Mouse (Mus musculus) forebrain, embryonic 15.5 days (tissue): ENCODE measurements around the gene Gmds. TPM values are rescaled to one million over a fixed set of nuclear protein-coding genes. Genes with fewer than 3 reads are reported as not detected.

ENCODE experiments used
- ATAC-seq: fragments of 200-750 bp; cut with Nextera tagmentation; replicated peaks from 2 replicates; pipeline ENCODE4 v1.8.0; 2017; ENCODE audit warnings: mild to moderate bottlenecking, moderate TSS enrichment, moderate library complexity
- H3K27ac ChIP-seq: fragments of 300-500 bp; sonication (generic); replicated peaks from 2 replicates; pipeline ENCODE4 v1.5.1; 2015; ENCODE audit warnings: mild to moderate bottlenecking, inconsistent platforms
- H3K27me3 ChIP-seq: fragments of 300-500 bp; sonication (generic); 2 replicates; pipeline ENCODE4 v1.6.1; 2015; ENCODE audit warnings: inconsistent platforms
- H3K36me3 ChIP-seq: fragments of 300-500 bp; sonication (generic); 2 replicates; pipeline ENCODE4 v1.6.1; 2015; ENCODE audit warnings: mild to moderate bottlenecking, inconsistent platforms
- H3K4me1 ChIP-seq: fragments of 300-500 bp; sonication (generic); 2 replicates; pipeline ENCODE4 v1.6.1; 2015; ENCODE audit warnings: inconsistent platforms
- H3K4me2 ChIP-seq: fragments of 300-500 bp; sonication (generic); replicated peaks from 2 replicates; pipeline ENCODE4 v1.6.1; 2015; ENCODE audit warnings: mild to moderate bottlenecking, inconsistent platforms
- H3K4me3 ChIP-seq: fragments of 300-500 bp; sonication (generic); 2 replicates; pipeline ENCODE4 v1.5.1; 2015; ENCODE audit warnings: mild to moderate bottlenecking, inconsistent platforms
- H3K9ac ChIP-seq: fragments of 300-500 bp; sonication (generic); replicated peaks from 2 replicates; pipeline ENCODE4 v1.6.1; 2015; ENCODE audit warnings: mild to moderate bottlenecking, inconsistent platforms
- H3K9me3 ChIP-seq: fragments of 300-500 bp; sonication (generic); 2 replicates; pipeline ENCODE4 v1.6.1; 2016; ENCODE audit warnings: inconsistent platforms
- WGBS: fragments of 180-500 bp; shearing (Covaris S2); methylation state at CpG from one replicate; pipeline ENCODE4 v1.1.7; 2015; ENCODE audit warnings: mixed read lengths; 5-methylcytosine and 5-hydroxymethylcytosine counted together
- polyA plus RNA-seq: library from polyadenylated mRNA; unstranded; fragments of >200 nt; fragmentation: Nextera tagmentation; extraction: Ambion mirVana; gene quantifications from 2 replicates; pipeline ENCODE4 v1.2.1, GENCODE M21; 2015

Gmds gene
- polyA plus RNA-seq, 1 experiment from 2014 or later, result 30.5 TPM

DNA sequence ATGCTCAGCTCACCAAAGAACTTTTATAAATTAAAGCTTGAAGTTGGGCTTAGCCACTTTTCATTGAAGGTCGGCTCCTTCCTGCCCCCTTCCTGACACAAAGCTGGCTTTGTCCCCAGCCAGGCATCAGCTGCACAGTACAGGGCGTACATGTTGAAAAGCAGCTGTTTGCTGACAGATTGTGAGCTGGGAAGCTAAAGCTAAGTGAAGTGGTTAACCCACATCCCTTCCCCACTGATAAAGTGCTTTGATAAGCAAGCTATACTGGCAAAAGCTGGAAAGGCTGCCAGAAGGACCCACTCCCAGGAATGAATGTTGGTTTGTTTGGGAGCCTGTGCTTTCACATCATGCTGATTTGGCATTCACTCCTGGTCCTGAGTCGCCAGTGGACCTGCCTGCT, 158.6 kb downstream of the Gmds start:
- Histone ChIP-seq H3K9me3 (no peaks in the 10 kb centered on the region), H3K36me3 (no peaks in the 10 kb centered on the region), H3K4me3 (no peak overlapping the region), H3K4me2 (no peak overlapping the region), H3K9ac (no peak overlapping the region), H3K4me1 (peaks cover 5% of the 10 kb centered on the region; the same call in 1 of the 2 replicates), H3K27me3 (no peaks in the 10 kb centered on the region), H3K27ac (no peak overlapping the region)
- ATAC-seq, result peak; percentile 77
- WGBS, result 8% methylated on average over 3 of the region's 3 CpGs

- WGBS, result 95% methylated on average over 1 of the region's 1 CpGs
- no peaks in the 10 kb centered on the region for H3K27me3 ChIP-seq
Measured at GRCm38 (mm10) chr13:32178682-32179081, 159.9 kb downstream of the Gmds start.

GRCm38 (mm10) chr13:32177852-32178453, 160.6 kb downstream of the Gmds start:
- H3K9me3 ChIP-seq, result no peaks in the 10 kb centered on the region
- H3K4me2 ChIP-seq, result no peak overlapping the region
- ATAC-seq, result no peak
- H3K36me3 ChIP-seq, result no peaks in the 10 kb centered on the region
- WGBS, result 62% methylated on average over 2 of the region's 2 CpGs
- no peak overlapping the region for H3K4me3 ChIP-seq
- no peak overlapping the region for H3K27ac ChIP-seq
- H3K9ac ChIP-seq, result no peak overlapping the region
- no peaks in the 10 kb centered on the region for H3K27me3 ChIP-seq
- H3K4me1 ChIP-seq, result peaks cover 5% of the 10 kb centered on the region; the same call in 1 of the 2 replicates

More at GRCm38 (mm10) chr13:32178682-32179081, 159.9 kb downstream of the Gmds start:
- Histone ChIP-seq H3K9ac (no peak overlapping the region), H3K4me1 (peaks cover 5% of the 10 kb centered on the region; the same call in 1 of the 2 replicates), H3K36me3 (no peaks in the 10 kb centered on the region), H3K4me3 (no peak overlapping the region), H3K4me2 (no peak overlapping the region), H3K27ac (no peak overlapping the region), H3K9me3 (no peaks in the 10 kb centered on the region)
- ATAC-seq, result no peak

DNA sequence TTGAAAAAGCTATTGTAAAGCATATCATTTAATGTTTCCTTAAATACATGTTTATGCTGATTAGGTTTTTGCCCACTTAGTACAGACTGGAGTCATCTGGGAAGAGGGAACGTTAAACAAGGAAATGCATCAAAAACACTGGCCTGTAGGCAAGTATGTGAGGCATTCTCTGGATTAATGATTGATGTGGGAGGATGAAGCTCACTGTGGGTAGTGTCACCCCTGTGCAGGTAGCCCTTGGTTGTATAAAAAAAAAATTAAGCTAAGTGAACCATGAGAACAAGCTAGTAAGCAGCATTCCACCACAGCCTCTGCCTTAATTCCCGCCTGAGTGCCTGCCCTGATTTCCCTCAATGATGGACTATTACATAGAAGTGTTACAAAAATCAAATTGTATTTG, 163.5 kb downstream of the Gmds start:
- H3K27me3 ChIP-seq, result no peaks in the 10 kb centered on the region
- H3K9me3 ChIP-seq, result no peaks in the 10 kb centered on the region
- no peaks in the 10 kb centered on the region for H3K36me3 ChIP-seq
- no peak overlapping the region for H3K27ac ChIP-seq
- H3K4me3 ChIP-seq, result no peak overlapping the region
- H3K4me1 ChIP-seq, result peaks cover 4% of the 10 kb centered on the region; the same call in 1 of the 2 replicates
- ATAC-seq, result no peak
- WGBS, result 78% methylated on average over 2 of the region's 2 CpGs
- H3K9ac ChIP-seq, result no peak overlapping the region
- H3K4me2 ChIP-seq, result no peak overlapping the region

DNA sequence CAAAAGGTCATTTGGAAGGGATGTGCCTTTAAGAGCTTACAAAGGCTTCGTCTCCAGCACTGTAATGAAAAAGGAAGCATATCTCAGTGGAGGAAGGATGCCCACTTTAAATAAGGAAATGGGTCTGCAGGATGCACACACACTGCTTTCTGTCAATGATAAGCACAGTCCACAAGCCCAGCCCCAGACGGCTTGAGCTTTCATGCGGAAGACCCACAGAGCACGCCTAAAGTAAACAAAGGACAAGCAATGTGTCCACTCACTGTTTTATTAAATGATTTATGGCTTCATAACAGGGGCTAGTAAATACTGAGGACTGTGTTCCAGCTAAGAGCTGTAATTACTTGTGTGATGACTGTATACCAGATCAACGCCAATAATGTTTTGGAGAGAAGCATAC, 169.4 kb downstream of the Gmds start:
- no peaks in the 10 kb centered on the region for H3K4me1 ChIP-seq
- no peak for ATAC-seq
- H3K27me3 ChIP-seq, result no peaks in the 10 kb centered on the region
- no peaks in the 10 kb centered on the region for H3K9me3 ChIP-seq
- H3K36me3 ChIP-seq, result no peaks in the 10 kb centered on the region
- no peak overlapping the region for H3K27ac ChIP-seq
- no peak overlapping the region for H3K9ac ChIP-seq
- 44% methylated on average over 5 of the region's 5 CpGs for WGBS
- H3K4me2 ChIP-seq, result no peak overlapping the region
- no peak overlapping the region for H3K4me3 ChIP-seq

GRCm38 (mm10) chr13:32167806-32168205, 170.7 kb downstream of the Gmds start:
- Histone ChIP-seq H3K27me3 (no peaks in the 10 kb centered on the region), H3K27ac (no peak overlapping the region), H3K36me3 (no peaks in the 10 kb centered on the region), H3K9ac (no peak overlapping the region), H3K9me3 (no peaks in the 10 kb centered on the region), H3K4me2 (no peak overlapping the region), H3K4me3 (no peak overlapping the region), H3K4me1 (no peaks in the 10 kb centered on the region)
- 87% methylated on average over 6 of the region's 6 CpGs for WGBS
- no peak for ATAC-seq

DNA sequence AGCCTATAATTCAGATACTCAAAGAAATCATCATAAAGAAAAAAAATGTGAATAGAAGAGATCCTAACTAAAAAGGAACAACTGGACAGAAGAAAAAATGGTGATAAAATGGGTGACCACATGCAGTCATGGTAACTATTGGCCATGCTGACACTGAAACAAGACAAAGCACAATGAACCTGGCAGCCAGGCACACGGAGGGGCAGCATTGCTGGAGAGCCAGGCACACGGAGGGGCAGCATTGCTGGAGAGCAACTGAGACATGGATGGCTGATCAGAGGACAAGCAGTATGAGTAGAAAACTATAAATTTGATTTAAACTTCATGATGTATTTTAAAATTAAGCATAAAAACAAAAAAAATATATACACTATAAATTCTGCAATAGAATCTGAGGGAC, 173.0 kb downstream of the Gmds start:
- no peaks in the 10 kb centered on the region for H3K4me1 ChIP-seq
- no peaks in the 10 kb centered on the region for H3K9me3 ChIP-seq
- no peak for ATAC-seq
- 43% methylated on average over 2 of the region's 2 CpGs for whole genome bisulfite sequencing
- H3K27ac ChIP-seq, result no peak overlapping the region
- no peak overlapping the region for H3K4me2 ChIP-seq
- H3K36me3 ChIP-seq, result no peaks in the 10 kb centered on the region
- H3K27me3 ChIP-seq, result no peaks in the 10 kb centered on the region
- H3K4me3 ChIP-seq, result no peak overlapping the region
- no peak overlapping the region for H3K9ac ChIP-seq

DNA sequence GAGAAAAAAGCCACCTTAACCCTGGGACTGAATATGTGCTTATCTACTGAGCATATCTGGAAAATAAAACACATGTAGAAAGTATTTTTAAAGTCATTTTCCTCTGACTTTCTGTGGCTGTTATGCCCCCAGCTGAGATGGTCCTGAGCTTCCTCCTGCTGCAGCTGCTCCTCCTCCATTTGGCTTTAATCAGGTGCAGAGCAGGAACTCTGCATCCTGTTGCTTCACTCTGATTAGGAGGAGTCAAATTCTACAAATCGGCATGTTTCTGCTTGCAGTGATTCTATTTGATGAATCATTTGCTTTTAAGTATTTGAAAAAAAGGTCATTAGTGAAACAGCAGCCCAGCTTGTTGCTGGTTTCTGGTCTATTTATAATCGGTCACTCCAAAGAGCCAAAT, 177.0 kb downstream of the Gmds start:
- no peak overlapping the region for H3K9ac ChIP-seq
- H3K36me3 ChIP-seq, result no peaks in the 10 kb centered on the region
- no peak for ATAC-seq
- no peak overlapping the region for H3K27ac ChIP-seq
- H3K4me2 ChIP-seq, result no peak overlapping the region
- no peak overlapping the region for H3K4me3 ChIP-seq
- no peaks in the 10 kb centered on the region for H3K27me3 ChIP-seq
- WGBS, result 49% methylated on average over 2 of the region's 2 CpGs
- H3K4me1 ChIP-seq, result 0 out of 2 replicates have a peak, but pooled peaks cover 3% of the 10 kb centered on the region
- no peaks in the 10 kb centered on the region for H3K9me3 ChIP-seq

- Histone ChIP-seq H3K9me3 (no peaks in the 10 kb centered on the region), H3K4me3 (no peak overlapping the region), H3K27me3 (no peaks in the 10 kb centered on the region), H3K27ac (no peak overlapping the region), H3K9ac (no peak overlapping the region), H3K36me3 (no peaks in the 10 kb centered on the region), H3K4me2 (no peak overlapping the region), H3K4me1 (0 out of 2 replicates have a peak, but pooled peaks cover 3% of the 10 kb centered on the region)
- ATAC-seq, result peak; percentile 70; the same call in 1 of the 2 replicates
- 35% methylated on average over 2 of the region's 2 CpGs for WGBS
Measured at GRCm38 (mm10) chr13:32158240-32158639, 180.3 kb downstream of the Gmds start.

DNA sequence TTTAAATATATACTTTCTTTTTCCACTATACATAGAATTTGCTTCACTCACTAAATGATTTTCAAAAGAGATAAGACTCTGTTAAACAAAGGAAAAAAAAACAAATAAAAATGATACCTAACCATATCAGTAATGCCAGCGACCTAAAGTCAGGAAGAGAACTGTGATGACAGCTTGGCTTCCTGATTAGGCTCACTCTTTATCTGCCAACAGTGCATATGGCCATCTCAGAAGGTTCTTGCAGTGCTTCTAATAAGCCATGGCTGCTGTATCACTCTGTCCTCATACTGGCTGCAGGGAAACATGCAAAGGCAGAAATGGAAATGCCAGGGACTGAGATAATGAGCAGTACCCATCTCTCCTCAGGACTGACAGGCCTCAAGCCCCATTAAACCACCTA, 192.6 kb downstream of the Gmds start:
- no peaks in the 10 kb centered on the region for H3K4me1 ChIP-seq
- no peak overlapping the region for H3K27ac ChIP-seq
- H3K9me3 ChIP-seq, result no peaks in the 10 kb centered on the region
- ATAC-seq, result no peak
- no peaks in the 10 kb centered on the region for H3K36me3 ChIP-seq
- H3K9ac ChIP-seq, result no peak overlapping the region
- no peak overlapping the region for H3K4me3 ChIP-seq
- no peak overlapping the region for H3K4me2 ChIP-seq
- no peaks in the 10 kb centered on the region for H3K27me3 ChIP-seq
- 79% methylated on average over 1 of the region's 1 CpGs for WGBS

GRCm38 (mm10) chr13:32145179-32145578, 193.4 kb downstream of the Gmds start:
- Histone ChIP-seq H3K9me3 (no peaks in the 10 kb centered on the region), H3K4me2 (no peak overlapping the region), H3K9ac (no peak overlapping the region), H3K27me3 (no peaks in the 10 kb centered on the region), H3K27ac (no peak overlapping the region), H3K36me3 (no peaks in the 10 kb centered on the region), H3K4me3 (no peak overlapping the region), H3K4me1 (no peaks in the 10 kb centered on the region)
- ATAC-seq, result no peak
- WGBS, result 68% methylated on average over 2 of the region's 2 CpGs

DNA sequence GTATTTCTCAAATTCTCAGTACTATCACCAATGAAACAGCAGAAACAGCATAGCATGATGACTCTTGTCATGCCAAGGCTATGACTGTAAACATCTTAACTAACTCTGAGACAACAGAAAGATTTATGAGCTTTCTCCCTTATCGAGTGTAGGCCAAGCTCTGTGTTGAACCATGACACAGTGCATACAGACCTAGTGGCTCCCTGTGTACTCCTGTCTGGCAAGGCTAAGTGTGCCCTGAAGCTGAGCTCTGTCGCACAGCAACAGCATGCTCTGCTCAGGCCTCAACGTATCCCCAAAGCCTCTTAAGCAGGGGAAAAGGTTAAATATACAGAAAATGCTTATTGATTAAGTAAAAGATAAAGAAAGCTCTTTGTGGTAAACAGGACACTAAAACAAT, 194.9 kb downstream of the Gmds start:
- H3K36me3 ChIP-seq, result no peaks in the 10 kb centered on the region
- H3K9me3 ChIP-seq, result no peaks in the 10 kb centered on the region
- H3K4me1 ChIP-seq, result no peaks in the 10 kb centered on the region
- no peak for ATAC-seq
- no peak overlapping the region for H3K4me2 ChIP-seq
- no peak overlapping the region for H3K9ac ChIP-seq
- H3K27me3 ChIP-seq, result no peaks in the 10 kb centered on the region
- 87% methylated on average over 3 of the region's 3 CpGs for WGBS
- H3K27ac ChIP-seq, result no peak overlapping the region
- no peak overlapping the region for H3K4me3 ChIP-seq

- H3K36me3 ChIP-seq, result no peaks in the 10 kb centered on the region
- H3K9me3 ChIP-seq, result no peaks in the 10 kb centered on the region
- H3K4me2 ChIP-seq, result no peak overlapping the region
- no peaks in the 10 kb centered on the region for H3K27me3 ChIP-seq
- no peak overlapping the region for H3K27ac ChIP-seq
- H3K4me3 ChIP-seq, result no peak overlapping the region
- no peak overlapping the region for H3K9ac ChIP-seq
- WGBS, result 69% methylated on average over 4 of the region's 4 CpGs
- ATAC-seq, result no peak
- no peaks in the 10 kb centered on the region for H3K4me1 ChIP-seq
Measured at GRCm38 (mm10) chr13:32134663-32135273, 203.8 kb downstream of the Gmds start.
